Mouse (Mus musculus) ES-E14 (cell line): ENCODE measurements around the gene Gm9736. TPM values are rescaled to one million over a fixed set of nuclear protein-coding genes. Genes with fewer than 3 reads are reported as not detected.
A peak's percentile ranks its signal among the peaks of the same experiment; 100 is the strongest.
"Not testable (repeated sequence)": the region's sequence is repeated elsewhere in the genome, so short reads cannot be mapped to it uniquely, and the experiment has no call there.

Experiments
- DNase-seq: peaks from one replicate; pipeline ENCODE4 v3.0.0-alpha.2; 2013; ENCODE audit warnings: low read depth, low spot score
- H3K27ac ChIP-seq: 2 replicates; pipeline ENCODE4 v1.5.1; 2012; ENCODE audit warnings: low read depth, mild to moderate bottlenecking, low read length, moderate library complexity, mixed read lengths; ENCODE audit not compliant: poor library complexity, insufficient read depth, severe bottlenecking
- H3K36me3 ChIP-seq: 2 replicates; pipeline ENCODE4 v1.6.1; 2012; ENCODE audit warnings: mild to moderate bottlenecking, low read length, moderate library complexity, mixed read lengths; ENCODE audit not compliant: control insufficient read depth, poor library complexity, insufficient read depth, severe bottlenecking
- H3K4me1 ChIP-seq, 2 experiments: fragments of 150-350 bp in 1 of 2; sonication (generic) in 1 of 2; 2 replicates each; pipeline ENCODE4 v1.6.1; 2012; ENCODE audit warnings: low read length in 2 of 2, mild to moderate bottlenecking in 1 of 2, mixed read lengths in 1 of 2; ENCODE audit not compliant: control insufficient read depth in 2 of 2, insufficient read depth in 2 of 2, poor library complexity in 1 of 2
- H3K4me3 ChIP-seq, 2 experiments: fragments of 150-350 bp in 1 of 2; sonication (generic) in 1 of 2; 2 replicates each; pipeline ENCODE4 v1.5.1; 2012; ENCODE audit warnings: low read length in 2 of 2, low read depth in 1 of 2, mild to moderate bottlenecking in 1 of 2, mixed read lengths in 1 of 2; ENCODE audit not compliant: insufficient read depth in 1 of 2, poor library complexity in 1 of 2, severe bottlenecking in 1 of 2
- H3K9ac ChIP-seq: 2 replicates; pipeline ENCODE4 v1.6.1; 2012; ENCODE audit warnings: low read depth, mild to moderate bottlenecking, low read length, mixed read lengths; ENCODE audit not compliant: poor library complexity, insufficient read depth, severe bottlenecking
- H3K9me3 ChIP-seq: fragments of 150-350 bp; sonication (generic); 2 replicates; pipeline ENCODE4 v1.6.1; 2012; ENCODE audit warnings: low read depth, mild to moderate bottlenecking, low read length; ENCODE audit not compliant: control insufficient read depth, insufficient read depth
- CHD2 ChIP-seq: IDR thresholded peaks from 2 replicates; pipeline ENCODE4 v1.6.1; 2014; ENCODE audit warnings: mild to moderate bottlenecking, low read depth, low read length, inconsistent platforms
- HCFC1 ChIP-seq: IDR thresholded peaks from 2 replicates; pipeline ENCODE4 v1.6.1; 2012; ENCODE audit warnings: low read length, inconsistent platforms, borderline replicate concordance; ENCODE audit not compliant: insufficient read depth
- MAFK ChIP-seq: IDR thresholded peaks from 2 replicates; pipeline ENCODE4 v1.6.1; 2014; ENCODE audit warnings: mild to moderate bottlenecking, low read depth, low read length, inconsistent platforms; ENCODE audit not compliant: insufficient read depth
- ZC3H11A ChIP-seq: IDR thresholded peaks from 2 replicates; pipeline ENCODE4 v1.6.1; 2012; ENCODE audit warnings: low read depth, mild to moderate bottlenecking, inconsistent platforms, low read length, borderline replicate concordance
- ZNF384 ChIP-seq: IDR thresholded peaks from 2 replicates; pipeline ENCODE4 v1.6.1; 2012; ENCODE audit warnings: low read depth, low read length, inconsistent platforms
- in situ Hi-C, 2 experiments: fragments of 600-800 bp; cut with MboI; formaldehyde crosslinking; loops; one replicate each; pipeline ENCODE4 v1.15.1; 2025; ENCODE audit warnings: low sequenced_read_pairs in 2 of 2, inconsistent platforms in 1 of 2; ENCODE audit not compliant: unreplicated experiment in 2 of 2
- total RNA-seq: library from RNA; depleted of rRNA; stranded (reverse); fragments of 300-350 nt; gene quantifications from 2 replicates; pipeline ENCODE4 v1.2.3, GENCODE M21; 2012

The Gm9736 gene
- total RNA-seq, 1 experiment: not detected

GRCm38 (mm10) chr10:77724855-77725254, 26.3 kb downstream of the Gm9736 start:
- TF ChIP-seq ZC3H11A (0 out of 2 replicates have a peak, but pooled peaks have one; percentile 0), HCFC1 (no peak)
- no peak overlapping the region for H3K27ac ChIP-seq
- no peaks in the 10 kb centered on the region for H3K4me1 ChIP-seq
- no peak overlapping the region for H3K4me3 ChIP-seq
- in situ Hi-C loops: no loop called here
- no peaks in the 10 kb centered on the region for H3K36me3 ChIP-seq
- H3K9ac ChIP-seq: no peak overlapping the region
- no peaks in the 10 kb centered on the region for H3K9me3 ChIP-seq
- peak; percentile 33 for DNase-seq

- DNase-seq, H3K4me3 ChIP-seq, H3K27ac ChIP-seq, H3K36me3 ChIP-seq, H3K9me3 ChIP-seq, H3K9ac ChIP-seq, H3K4me1 ChIP-seq, in situ Hi-C loops: not testable (repeated sequence)
Observed at GRCm38 (mm10) chr10:77720299-77720698, 30.9 kb downstream of the Gm9736 start, which contains the start of gene Krtap12-1. TSS of gene Krtap12-1 (plus strand) at chr10:77720599.

- Histone ChIP-seq H3K9me3 (no peaks in the 10 kb centered on the region), H3K36me3 (no peaks in the 10 kb centered on the region), H3K27ac (no peak within 1 kb of the TSS; the same call in 1 of the 2 replicates), H3K9ac (no peak within 1 kb of the TSS), H3K4me3 (no peak within 1 kb of the TSS), H3K4me1 (no peaks in the 10 kb centered on the region)
- in situ Hi-C loops: no loop called here
- TF ChIP-seq CHD2: no peak
- no peak for TF ChIP-seq HCFC1
- no peak for TF ChIP-seq MAFK
- no peak for TF ChIP-seq ZNF384
- no peak for TF ChIP-seq ZC3H11A
- no peak for DNase-seq
Observed at GRCm38 (mm10) chr10:77715507-77715906, 35.6 kb downstream of the Gm9736 start, which contains the start of gene Gm10142. TSS of gene Gm10142 (plus strand) at chr10:77715807.

GRCm38 (mm10) chr10:77713734-77714133, 37.4 kb downstream of the Gm9736 start:
- Histone ChIP-seq H3K27ac (no peak overlapping the region), H3K4me1 (no peaks in the 10 kb centered on the region), H3K4me3 (no peak overlapping the region), H3K36me3 (no peaks in the 10 kb centered on the region), H3K9me3 (no peaks in the 10 kb centered on the region), H3K9ac (no peak overlapping the region)
- in situ Hi-C loops: no loop called here
- TF ChIP-seq MAFK: no peak
- no peak for TF ChIP-seq ZC3H11A
- TF ChIP-seq ZNF384: no peak
- TF ChIP-seq CHD2: no peak
- no peak for TF ChIP-seq HCFC1
- no peak for DNase-seq

GRCm38 (mm10) chr10:77711157-77711556, 40.0 kb downstream of the Gm9736 start, which contains the start of gene Gm10024:
TSS of gene Gm10024 (plus strand) at chr10:77711457.
- H3K27ac ChIP-seq, H3K4me1 ChIP-seq, in situ Hi-C loops, H3K36me3 ChIP-seq, H3K4me3 ChIP-seq, DNase-seq, H3K9ac ChIP-seq, H3K9me3 ChIP-seq: not testable (repeated sequence)
